8 mouse cellular contexts compared by ENCODE assay signal in genomic region chr10:39369977-39370785, GRCm38 (mm10). TPM values are rescaled to one million over a fixed set of nuclear protein-coding genes. Genes with fewer than 3 reads are reported as not detected.
DNase-seq lines count a peak whose midpoint lies in the region; ATAC-seq and TF ChIP-seq lines count a peak whose summit lies in the region.

No protein-coding gene starts in this region.

- peak; percentile 3 for ATAC-seq in hindbrain, embryonic 15.5 days (ENCODE audit: low FRiP score, low read depth)
- peak; percentile 28 for ATAC-seq in midbrain, embryonic 13.5 days

- peak overlapping the region; percentile 98 for H3K27ac ChIP-seq in cerebellum, adult 2 months (ENCODE audit: insufficient read depth, low read length)
- peak overlapping the region; percentile 90 for H3K27ac ChIP-seq in gastrocnemius, adult 2 months
- peak overlapping the region; percentile 96 for H3K27ac ChIP-seq in hindbrain, embryonic 15.5 days (replicated peaks)
- H3K27ac ChIP-seq in limb, embryonic 10.5 days = peak overlapping the region; percentile 95
- peak overlapping the region; percentile 99 for H3K27ac ChIP-seq in midbrain, embryonic 13.5 days

- WGBS in cerebellum, adult 2 months = under 1% methylated on average over 67 of the region's 68 CpGs
- WGBS in hindbrain, embryonic 15.5 days = under 1% methylated on average over 64 of the region's 68 CpGs
- WGBS in limb, embryonic 10.5 days = under 1% methylated on average over 64 of the region's 68 CpGs
- WGBS in midbrain, embryonic 13.5 days = 0% methylated on average over 52 of the region's 68 CpGs

- intact Hi-C loops in gastrocnemius, adult 2 months (cut with DNase I) = loop anchor here (5.0 to 10.0 kb wide), 2 partner anchors 125 to 147 kb away; no protein-coding TSS in a partner anchor

- no peaks in the 10 kb centered on the region for H3K27me3 ChIP-seq in cerebellum, adult 2 months (ENCODE audit: control insufficient read depth, insufficient read depth, low read length)
- no peaks in the 10 kb centered on the region for H3K27me3 ChIP-seq in hindbrain, embryonic 15.5 days
- H3K27me3 ChIP-seq in limb, embryonic 10.5 days (ENCODE audit: low read depth, poor library complexity, severe bottlenecking) = peaks cover 17% of the 10 kb centered on the region; the same call in 1 of the 2 replicates
- H3K27me3 ChIP-seq in midbrain, embryonic 13.5 days = peaks cover 3% of the 10 kb centered on the region; the same call in 1 of the 2 replicates

- peak overlapping the region; percentile 58 for H3K4me3 ChIP-seq in cerebellum, adult 2 months (replicated peaks; ENCODE audit: insufficient read depth, low read depth, low read length)
- H3K4me3 ChIP-seq in gastrocnemius, adult 2 months = peak overlapping the region; percentile 98
- H3K4me3 ChIP-seq in hindbrain, embryonic 15.5 days = peak overlapping the region; percentile 76
- peak overlapping the region; percentile 93 for H3K4me3 ChIP-seq in limb, embryonic 10.5 days
- peak overlapping the region; percentile 96 for H3K4me3 ChIP-seq in midbrain, embryonic 13.5 days (replicated peaks)

- H3K4me1 ChIP-seq in cerebellum, adult 2 months (ENCODE audit: control insufficient read depth, insufficient read depth, low read length) = peaks cover 3% of the 10 kb centered on the region; the same call in 1 of the 2 replicates
- H3K4me1 ChIP-seq in hindbrain, embryonic 15.5 days (replicated peaks) = peaks cover 50% of the 10 kb centered on the region
- H3K4me1 ChIP-seq in limb, embryonic 10.5 days = peaks cover 38% of the 10 kb centered on the region
- H3K4me1 ChIP-seq in midbrain, embryonic 13.5 days (replicated peaks) = peaks cover 51% of the 10 kb centered on the region

- H3K4me2 ChIP-seq in hindbrain, embryonic 15.5 days = peak overlapping the region; percentile 81
- H3K4me2 ChIP-seq in midbrain, embryonic 13.5 days (replicated peaks) = peak overlapping the region; percentile 74

- H3K9ac ChIP-seq in hindbrain, embryonic 15.5 days = peak overlapping the region; percentile 96
- H3K9ac ChIP-seq in midbrain, embryonic 13.5 days (replicated peaks) = peak overlapping the region; percentile 100

- no peaks in the 10 kb centered on the region for H3K36me3 ChIP-seq in hindbrain, embryonic 15.5 days
- no peaks in the 10 kb centered on the region for H3K36me3 ChIP-seq in limb, embryonic 10.5 days
- no peaks in the 10 kb centered on the region for H3K36me3 ChIP-seq in midbrain, embryonic 13.5 days

- no peak for TF ChIP-seq POLR2A in cerebellum, adult 2 months (IDR thresholded peaks at IDR 0.05; ENCODE audit: borderline replicate concordance, insufficient read depth, low read length)

- DNase-seq in right cerebral cortex, postnatal 10 days (ENCODE audit: low spot score in 2 of 2) = peak; percentile 58 to 67
- DNase-seq in right cerebral cortex, adult 2 months (ENCODE audit: low spot score in 2 of 2) = no peak
- peak; percentile 77 to 79 for DNase-seq in cerebellum, adult 2 months
- DNase-seq in gastrocnemius, adult 2 months = peak; percentile 62
- DNase-seq in limb, embryonic 10.5 days (ENCODE audit: low spot score) = peak; percentile 67
- peak; percentile 72 for DNase-seq in testis, postnatal 10 days (ENCODE audit: low spot score)

- TF ChIP-seq CTCF in cerebellum, adult 2 months (IDR thresholded peaks at IDR 0.05; ENCODE audit: borderline replicate concordance, insufficient read depth, low read depth, low read length) = no peak
- TF ChIP-seq CTCF in gastrocnemius, adult 2 months (IDR thresholded peaks at IDR 0.05) = no peak

- H3K9me3 ChIP-seq in hindbrain, embryonic 15.5 days = no peaks in the 10 kb centered on the region
- H3K9me3 ChIP-seq in limb, embryonic 10.5 days (replicated peaks) = no peaks in the 10 kb centered on the region
- H3K9me3 ChIP-seq in midbrain, embryonic 13.5 days = no peaks in the 10 kb centered on the region

RNA-seq across cellular contexts. Expression of gene Fyn, which starts 1.5 kb away (rescaled TPM):
- 104 and 107 TPM in 2 replicates for polyA plus RNA-seq in cerebellum, adult 2 months (2012; rRNA removed)
- total RNA-seq in gastrocnemius, adult 2 months (2021) = 10 to 100 TPM in 1 of 2 experiments, 1 to 10 TPM in 1; 7.3 to 12.0 TPM
- 72.7 and 79.1 TPM in 2 replicates for polyA plus RNA-seq in hindbrain, embryonic 15.5 days (2015; fragmentation: Nextera tagmentation; extraction: Ambion mirVana)
- 13.1 and 16.0 TPM in 2 replicates for polyA plus RNA-seq in limb, embryonic 10.5 days (2016; fragmentation: Nextera tagmentation; extraction: Ambion mirVana)
- 62.4 and 64.8 TPM in 2 replicates for polyA plus RNA-seq in midbrain, embryonic 13.5 days (2015; fragmentation: Nextera tagmentation; extraction: Ambion mirVana)

Comparison
In these comparisons a context has a peak if more than half of its experiments do, and no peak if none do; other contexts are left out.
1. DNase-seq: peak in right cerebral cortex, postnatal 10 days (2 of 2), cerebellum, adult 2 months (2 of 2), gastrocnemius, adult 2 months (single experiment), limb, embryonic 10.5 days (single experiment) and testis, postnatal 10 days (single experiment); none in right cerebral cortex, adult 2 months (0 of 2).
2. Peak in every context shown above with its lines, with median percentiles within 50 percentile points of each other: H3K27ac ChIP-seq and H3K4me3 ChIP-seq.